Mouse (Mus musculus) ES-Bruce4 (cell line): ENCODE measurements around the gene Olfr313.

Experiments
- CTCF ChIP-seq: IDR thresholded peaks from one replicate; pipeline ENCODE4 v1.8.1; 2011; ENCODE audit warnings: low read depth, low read length
- POLR2A ChIP-seq: IDR thresholded peaks from one replicate; pipeline ENCODE4 v1.8.1; 2011; ENCODE audit warnings: low read length; ENCODE audit not compliant: insufficient read depth

DNA sequence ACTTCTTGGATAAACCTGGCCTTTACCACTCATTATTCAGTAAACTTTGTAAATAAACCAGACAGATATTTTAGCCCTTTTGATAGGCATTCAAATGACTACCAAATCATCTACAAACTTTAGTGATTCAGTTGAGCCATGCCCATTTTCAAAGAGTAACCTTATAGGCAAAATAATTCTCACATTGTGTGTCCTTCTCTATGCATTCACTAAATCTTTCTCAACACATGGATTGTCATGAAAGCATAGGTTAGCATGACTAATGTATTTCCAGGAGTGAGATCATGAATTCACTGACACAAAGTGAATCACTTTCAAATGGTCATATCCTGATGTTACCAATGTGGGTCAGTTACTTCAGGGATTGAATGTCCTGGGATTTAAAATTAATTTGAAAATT lies 41.9 kb upstream of the Olfr313 start, which contains the start of gene Olfr315:
- TF ChIP-seq POLR2A (no peak), CTCF (no peak)
